Mouse (Mus musculus) heart, adult 2 months (tissue): ENCODE results near the gene Tmem30c. TPM values are rescaled to one million over a fixed set of nuclear protein-coding genes. Genes with fewer than 3 reads are reported as not detected.
A peak's percentile ranks its signal among the peaks of the same experiment; 100 is the strongest.
"Not testable (repeated sequence)": the region's sequence is repeated elsewhere in the genome, so short reads cannot be mapped to it uniquely, and the experiment has no call there.

Source experiments
- DNase-seq, 2 experiments: peaks; one replicate each; pipeline ENCODE4 v3.0.0; 2021
- H3K27ac ChIP-seq: fragments of 200-600 bp; 2 replicates; pipeline ENCODE4 v1.8.1; 2022
- H3K27me3 ChIP-seq: fragments of 200-500 bp; 2 replicates; pipeline ENCODE4 v1.6.1; 2012; ENCODE audit warnings: mild to moderate bottlenecking, low read length, inconsistent platforms, mixed read lengths; ENCODE audit not compliant: control insufficient read depth, insufficient read depth
- H3K36me3 ChIP-seq: fragments of 200-500 bp; 2 replicates; pipeline ENCODE4 v1.6.1; 2012; ENCODE audit warnings: low read length, inconsistent platforms; ENCODE audit not compliant: control insufficient read depth, insufficient read depth
- H3K4me1 ChIP-seq: fragments of 200-500 bp; 2 replicates; pipeline ENCODE4 v1.6.1; 2011; ENCODE audit warnings: low read length; ENCODE audit not compliant: control insufficient read depth, insufficient read depth
- H3K4me3 ChIP-seq: fragments of 200-600 bp; 2 replicates; pipeline ENCODE4 v1.8.1; 2022
- H3K79me2 ChIP-seq: fragments of 200-500 bp; replicated peaks from 2 replicates; pipeline ENCODE4 v1.6.1; 2012; ENCODE audit warnings: mild to moderate bottlenecking, inconsistent platforms, low read length, moderate library complexity, mixed read lengths; ENCODE audit not compliant: control insufficient read depth, insufficient read depth
- H3K9ac ChIP-seq: fragments of 200-500 bp; 2 replicates; pipeline ENCODE4 v1.6.1; 2012; ENCODE audit warnings: low read depth, mild to moderate bottlenecking, control low read depth, inconsistent platforms, low read length, mixed read lengths
- CTCF ChIP-seq: fragments of 200-600 bp; IDR thresholded peaks from 2 replicates; pipeline ENCODE4 v1.8.1; 2022; ENCODE audit warnings: antibody characterized with exemption, mild to moderate bottlenecking, moderate library complexity
- EP300 ChIP-seq: fragments of 200-500 bp; IDR thresholded peaks from 2 replicates; pipeline ENCODE4 v1.6.1; 2011; ENCODE audit warnings: low read depth, low read length, control low read depth; ENCODE audit not compliant: insufficient read depth
- POLR2A ChIP-seq: fragments of 200-500 bp; IDR thresholded peaks from 2 replicates; pipeline ENCODE4 v1.6.1; 2011; ENCODE audit warnings: mild to moderate bottlenecking, low read depth, low read length, control low read depth; ENCODE audit not compliant: insufficient read depth
- WGBS: fragments of 180-500 bp; shearing (Covaris S2); methylation state at CpG from one replicate; pipeline ENCODE4 v1.1.7; 2018; 5-methylcytosine and 5-hydroxymethylcytosine counted together
- intact Hi-C: fragments of 180-260 bp; cut with DNase I; formaldehyde crosslinking; loops from one replicate; pipeline ENCODE4 v1.15.1; 2025
- polyA plus RNA-seq: library from polyadenylated mRNA; depleted of rRNA; stranded (reverse); fragments of >200 nt; gene quantifications from 2 replicates; pipeline ENCODE4 v1.2.3, GENCODE M21; 2012
- total RNA-seq, 2 experiments: library from RNA; stranded (reverse); gene quantifications; 2 replicates each; pipeline ENCODE4 v1.2.3; 2021

Gene Tmem30c
- total and polyA plus RNA-seq, 3 experiments = not detected

GRCm38 (mm10) chr16:57246596-57246995, 46.1 kb downstream of the Tmem30c start:
- Histone ChIP-seq H3K4me3 (no peak overlapping the region), H3K9ac (no peak overlapping the region), H3K36me3 (no peaks in the 10 kb centered on the region), H3K4me1 (peaks cover 2% of the 10 kb centered on the region), H3K27me3 (no peaks in the 10 kb centered on the region), H3K27ac (no peak overlapping the region), H3K79me2 (no peaks in the 10 kb centered on the region)
- TF ChIP-seq POLR2A (no peak), EP300 (no peak), CTCF (no peak)
- 81% methylated on average over 3 of the region's 3 CpGs for WGBS
- intact Hi-C loops = loop anchor here (5.0 kb wide), 1 partner anchor 81 kb away; no protein-coding TSS in a partner anchor
- peak in 1 of 2 experiments; percentile 32 for DNase-seq

- H3K36me3 ChIP-seq = no peaks in the 10 kb centered on the region
- 7% methylated on average over 6 of the region's 6 CpGs for WGBS
- H3K27ac ChIP-seq = peak overlapping the region; percentile 23; the same call in 1 of the 2 replicates
- H3K79me2 ChIP-seq = no peaks in the 10 kb centered on the region
- H3K4me3 ChIP-seq = no peak overlapping the region
- intact Hi-C loops = loop anchor here (1.0 to 5.0 kb wide), 4 partner anchors 48 to 348 kb away; partner anchors contain the start of gene Tmem30c
- no peaks in the 10 kb centered on the region for H3K27me3 ChIP-seq
- DNase-seq = peak; percentile 77 to 88
- TF ChIP-seq EP300 (peak; percentile 84), CTCF (peak; percentile 89), POLR2A (no peak)
- peaks cover 2% of the 10 kb centered on the region for H3K4me1 ChIP-seq
- H3K9ac ChIP-seq = no peak overlapping the region
Measured at GRCm38 (mm10) chr16:57243858-57244248, 48.8 kb downstream of the Tmem30c start.

GRCm38 (mm10) chr16:57243205-57243857, 49.3 kb downstream of the Tmem30c start:
- peak; percentile 34 to 41 for DNase-seq
- Histone ChIP-seq H3K79me2 (no peaks in the 10 kb centered on the region), H3K4me3 (no peak overlapping the region), H3K9ac (no peak overlapping the region), H3K4me1 (peaks cover 2% of the 10 kb centered on the region), H3K27me3 (no peaks in the 10 kb centered on the region), H3K36me3 (no peaks in the 10 kb centered on the region), H3K27ac (no peak overlapping the region; the same call in 1 of the 2 replicates)
- TF ChIP-seq CTCF = no peak
- TF ChIP-seq POLR2A = no peak
- TF ChIP-seq EP300 = no peak
- intact Hi-C loops = loop anchor here (5.0 kb wide), 3 partner anchors 49 to 349 kb away; partner anchors contain the start of gene Tmem30c
- 29% methylated on average over 10 of the region's 10 CpGs for WGBS

GRCm38 (mm10) chr16:57242857-57243204, 49.8 kb downstream of the Tmem30c start:
- H3K9ac ChIP-seq = no peak overlapping the region
- H3K4me1 ChIP-seq = peaks cover 2% of the 10 kb centered on the region
- H3K27me3 ChIP-seq = no peaks in the 10 kb centered on the region
- TF ChIP-seq POLR2A = no peak
- no peak for TF ChIP-seq EP300
- no peak for TF ChIP-seq CTCF
- H3K27ac ChIP-seq = no peak overlapping the region
- 82% methylated on average over 5 of the region's 5 CpGs for WGBS
- H3K4me3 ChIP-seq = no peak overlapping the region
- DNase-seq = no peak
- H3K36me3 ChIP-seq = no peaks in the 10 kb centered on the region
- intact Hi-C loops = loop anchor here (5.0 kb wide), 3 partner anchors 49 to 349 kb away; partner anchors contain the start of gene Tmem30c
- H3K79me2 ChIP-seq = no peaks in the 10 kb centered on the region

- TF ChIP-seq CTCF (no peak), EP300 (no peak), POLR2A (no peak)
- H3K9ac ChIP-seq = no peak overlapping the region
- no peak overlapping the region for H3K27ac ChIP-seq
- H3K4me3 ChIP-seq = no peak overlapping the region
- no peak for DNase-seq
- no peaks in the 10 kb centered on the region for H3K4me1 ChIP-seq
- no peaks in the 10 kb centered on the region for H3K79me2 ChIP-seq
- H3K36me3 ChIP-seq = no peaks in the 10 kb centered on the region
- intact Hi-C loops = loop anchor here (10.0 kb wide), 1 partner anchor 1279 kb away; no protein-coding TSS in a partner anchor
- 33% methylated on average over 7 of the region's 7 CpGs for WGBS
- H3K27me3 ChIP-seq = no peaks in the 10 kb centered on the region
Measured at GRCm38 (mm10) chr16:57235871-57236510, 56.7 kb downstream of the Tmem30c start.

GRCm38 (mm10) chr16:57231937-57232310, 60.7 kb downstream of the Tmem30c start:
- WGBS = 68% methylated on average over 5 of the region's 5 CpGs
- H3K79me2 ChIP-seq, DNase-seq, H3K36me3 ChIP-seq, H3K27me3 ChIP-seq, H3K9ac ChIP-seq, H3K4me1 ChIP-seq: not testable (repeated sequence)
- Histone ChIP-seq H3K27ac (peak overlapping the region; percentile 40; the same call in 1 of the 2 replicates), H3K4me3 (peak overlapping the region; percentile 94; the same call in 1 of the 2 replicates)
- intact Hi-C loops = loop anchor here (5.0 to 10.0 kb wide), 3 partner anchors 110 to 1495 kb away; partner anchors contain the start of genes Cldnd1 and Tomm70a
